10 mouse cellular contexts compared by ENCODE assay signal in the genomic region with DNA sequence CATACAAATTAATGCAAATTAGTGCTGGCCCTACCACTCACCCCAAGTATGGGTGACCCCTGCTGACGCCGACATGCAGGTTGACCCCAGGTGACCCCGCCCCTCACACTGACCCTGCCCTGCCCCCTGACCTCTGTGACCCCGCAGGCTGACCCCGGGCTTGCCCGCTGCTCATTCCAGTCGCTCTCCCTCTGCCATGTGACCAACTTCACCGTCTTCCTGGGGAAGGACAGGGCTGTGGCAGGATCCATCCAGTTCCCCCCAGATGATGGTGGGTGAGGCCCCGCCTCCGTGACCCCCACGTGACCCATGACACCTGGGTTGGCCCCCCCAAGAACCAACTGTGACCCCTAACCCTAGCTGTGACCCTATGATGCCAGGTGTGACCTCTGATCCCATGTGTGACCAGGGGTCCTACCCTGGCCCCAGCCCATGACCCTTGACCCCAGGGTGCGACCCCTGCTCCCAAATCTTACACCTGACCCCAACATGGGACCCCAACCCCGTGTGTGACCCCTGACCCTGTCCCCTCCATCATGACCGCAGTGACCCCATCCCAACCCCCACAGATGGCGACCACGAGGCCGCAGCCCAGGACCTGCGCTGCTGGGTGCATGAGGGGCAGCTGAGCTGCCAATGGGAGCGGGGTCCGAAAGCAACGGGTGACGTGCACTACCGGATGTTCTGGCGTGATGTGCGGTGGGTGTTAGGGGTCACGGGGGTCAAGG. TPM values are rescaled to one million over a fixed set of nuclear protein-coding genes. Genes with fewer than 3 reads are reported as not detected.
DNase-seq lines count a peak whose midpoint lies in the region; ATAC-seq and TF ChIP-seq lines count a peak whose summit lies in the region.
"Had no signal": no experiment of that assay in that cellular context is flagged by ENCODE, and none has a peak within 500 bp of the region (broad histone marks: within the 10 kb centered on the region; RNA-seq: fewer than 3 reads in every experiment).

No protein-coding gene starts in this region.

- no peak overlapping the region for H3K27ac ChIP-seq in kidney, adult 2 months (ENCODE audit: insufficient read depth, low read depth, low read length)
- no peak overlapping the region for H3K27ac ChIP-seq in kidney, embryonic 15.5 days
- H3K27ac ChIP-seq in thymus, adult 2 months (ENCODE audit: control insufficient read depth, insufficient read depth, low read length) = no peak overlapping the region
- H3K27ac ChIP-seq: limb, embryonic 15.5 days had no signal

- 97% methylated on average over 26 of the region's 26 CpGs for WGBS in kidney, adult 2 months
- WGBS in kidney, embryonic 15.5 days = 97% methylated on average over 25 of the region's 26 CpGs
- 98% methylated on average over 26 of the region's 26 CpGs for WGBS in thymus, adult 2 months

- no peak overlapping the region for H3K9ac ChIP-seq in kidney, embryonic 15.5 days
- H3K9ac ChIP-seq: limb, embryonic 15.5 days had no signal

- TF ChIP-seq CTCF in kidney, adult 2 months (conservative IDR thresholded peaks at IDR 0.05; ENCODE audit: insufficient read depth, insufficient read length, low read depth, low read length) = no peak
- TF ChIP-seq CTCF in thymus, adult 2 months (IDR thresholded peaks at IDR 0.05; ENCODE audit: borderline replicate concordance, control insufficient read depth, extremely low read depth, insufficient read depth, low read length, poor library complexity) = no peak

- no peaks in the 10 kb centered on the region for H3K27me3 ChIP-seq in kidney, adult 2 months (replicated peaks; ENCODE audit: control insufficient read depth, insufficient read depth, low read length)
- H3K27me3 ChIP-seq in kidney, embryonic 15.5 days = no peaks in the 10 kb centered on the region
- H3K27me3 ChIP-seq in thymus, adult 2 months (ENCODE audit: control insufficient read depth, insufficient read depth, low read length) = no peaks in the 10 kb centered on the region
- H3K27me3 ChIP-seq: limb, embryonic 15.5 days had no signal

- H3K4me2 ChIP-seq in kidney, embryonic 15.5 days = no peak overlapping the region
- H3K4me2 ChIP-seq: limb, embryonic 15.5 days had no signal

- no peak overlapping the region for H3K4me3 ChIP-seq in kidney, adult 2 months (ENCODE audit: insufficient read depth, low read depth, low read length)
- no peak overlapping the region for H3K4me3 ChIP-seq in kidney, embryonic 15.5 days (replicated peaks)
- no peak overlapping the region for H3K4me3 ChIP-seq in thymus, adult 2 months (ENCODE audit: control insufficient read depth, insufficient read depth, low read length)
- H3K4me3 ChIP-seq: limb, embryonic 15.5 days had no signal

- H3K4me1 ChIP-seq in kidney, adult 2 months (ENCODE audit: control insufficient read depth, insufficient read depth, low read length) = no peaks in the 10 kb centered on the region
- H3K4me1 ChIP-seq in kidney, embryonic 15.5 days = peaks cover 6% of the 10 kb centered on the region; the same call in 1 of the 2 replicates
- no peaks in the 10 kb centered on the region; the same call in 1 of the 2 replicates for H3K4me1 ChIP-seq in thymus, adult 2 months (replicated peaks; ENCODE audit: control insufficient read depth, insufficient read depth, low read length)

- peaks cover 63% of the 10 kb centered on the region for H3K9me3 ChIP-seq in kidney, embryonic 15.5 days (replicated peaks)

- peak; percentile 42 for DNase-seq in CD4-positive, CD25-positive, alpha-beta regulatory T cell, adult 2 months (ENCODE audit: low read depth, low spot score)
- peak; percentile 4 for DNase-seq in kidney, adult 2 months
- peak; percentile 3 for DNase-seq in thymus, postnatal 0 days (ENCODE audit: low spot score)
- no peak for DNase-seq in thymus, adult 2 months
- peak; percentile 37 for DNase-seq in thymus, postnatal 4 days
- DNase-seq in kidney, adult 8-10 months = no peak

- no peak for ATAC-seq in CD4-positive, CD25-positive, alpha-beta regulatory T cell, adult 4 months
- ATAC-seq in kidney, embryonic 15.5 days (replicated peaks; ENCODE audit: low FRiP score) = no peak

- TF ChIP-seq POLR2A in kidney, adult 2 months (IDR thresholded peaks at IDR 0.05; ENCODE audit: low read depth, low read length) = no peak
- TF ChIP-seq POLR2A in thymus, adult 2 months (IDR thresholded peaks at IDR 0.05; ENCODE audit: control insufficient read depth, extremely low read depth, insufficient read depth, low read length, poor library complexity) = no peak

- no peaks in the 10 kb centered on the region for H3K36me3 ChIP-seq in kidney, adult 2 months (ENCODE audit: control insufficient read depth, insufficient read depth, low read length)
- peaks cover 30% of the 10 kb centered on the region; the same call in 1 of the 2 replicates for H3K36me3 ChIP-seq in kidney, embryonic 15.5 days
- H3K36me3 ChIP-seq in thymus, adult 2 months (ENCODE audit: control insufficient read depth, insufficient read depth, low read length) = no peaks in the 10 kb centered on the region

RNA-seq across cellular contexts. Expression of gene Il3ra, which starts 2.8 kb away (rescaled TPM):
- polyA plus RNA-seq in CD4-positive, CD25-positive, alpha-beta regulatory T cell, adult 4 months (2017; shearing (Covaris generic)) = 10 to 100 TPM in 1 of 2 experiments, 1 to 10 TPM in 1; 5.1 to 12.1 TPM
- polyA plus RNA-seq in kidney, adult 2 months (2012; rRNA removed) = 10.9 and 12.0 TPM in 2 replicates
- polyA plus RNA-seq in kidney, embryonic 15.5 days (2015; fragmentation: Nextera tagmentation; extraction: Ambion mirVana) = 4.9 and 5.5 TPM in 2 replicates
- 6.5 and 8.5 TPM in 2 replicates for polyA plus RNA-seq in thymus, postnatal 0 days (2015; fragmentation: Nextera tagmentation; extraction: Ambion mirVana)
- 53.9 and 69.0 TPM in 2 replicates for polyA plus RNA-seq in thymus, adult 2 months (2012; rRNA removed)

RNA-seq across cellular contexts. Expression of gene Olfr31, which starts 26.2 kb away (rescaled TPM):
- polyA plus RNA-seq in CD4-positive, CD25-positive, alpha-beta regulatory T cell, adult 4 months (2017; shearing (Covaris generic)) = under 1 TPM in 1 of 2 experiments, not detected in 1; 0.43 TPM
- polyA plus RNA-seq in kidney, adult 2 months (2012; rRNA removed) = not detected in 2 replicates
- polyA plus RNA-seq in kidney, embryonic 15.5 days (2015; fragmentation: Nextera tagmentation; extraction: Ambion mirVana) = not detected in 2 replicates
- not detected in 2 replicates for polyA plus RNA-seq in thymus, postnatal 0 days (2015; fragmentation: Nextera tagmentation; extraction: Ambion mirVana)
- polyA plus RNA-seq in thymus, adult 2 months (2012; rRNA removed) = not detected in 2 replicates
- polyA plus RNA-seq: limb, embryonic 15.5 days; spleen, adult 2 months had no signal

RNA-seq across cellular contexts. Expression of gene Olfr721-ps1, which starts 52.3 kb away (rescaled TPM):
- not detected for polyA plus RNA-seq in CD4-positive, CD25-positive, alpha-beta regulatory T cell, adult 4 months (2017; shearing (Covaris generic))
- polyA plus RNA-seq in kidney, adult 2 months (2012; rRNA removed) = not detected in 2 replicates
- not detected in 2 replicates for polyA plus RNA-seq in kidney, embryonic 15.5 days (2015; fragmentation: Nextera tagmentation; extraction: Ambion mirVana)
- not detected in 2 replicates for polyA plus RNA-seq in thymus, postnatal 0 days (2015; fragmentation: Nextera tagmentation; extraction: Ambion mirVana)
- polyA plus RNA-seq in thymus, adult 2 months (2012; rRNA removed) = not detected in 2 replicates
- polyA plus RNA-seq: limb, embryonic 15.5 days; spleen, adult 2 months had no signal

Comparison
In these comparisons a context has a peak if more than half of its experiments do, and no peak if none do; other contexts are left out.
1. DNase-seq: peak in CD4-positive, CD25-positive, alpha-beta regulatory T cell, adult 2 months (single experiment), kidney, adult 2 months (single experiment), thymus, postnatal 0 days (single experiment) and thymus, postnatal 4 days (single experiment); none in thymus, adult 2 months (single experiment) and kidney, adult 8-10 months (0 of 2).